Mouse (Mus musculus): ENCODE data around the gene Btbd35f23.
"Not testable (repeated sequence)": the region's sequence is repeated elsewhere in the genome, so short reads cannot be mapped to it uniquely, and the experiment has no call there.

Btbd35f23 gene

GRCm38 (mm10) chrX:3076575-3076974 is at the start of gene Btbd35f23:
Gene Btbd35f23 (plus strand): TSS chrX:3076875.
- DNase-seq: not testable (repeated sequence)
